Mouse (Mus musculus) E14TG2a.4 (cell line): Measurements from ENCODE around the gene Ms4a8a.
A peak's percentile ranks its signal among the peaks of the same experiment; 100 is the strongest.
"Not testable (repeated sequence)": the region's sequence is repeated elsewhere in the genome, so short reads cannot be mapped to it uniquely, and the experiment has no call there.

Experiments
- H3K27me3 ChIP-seq: 2 replicates; pipeline ENCODE4 v1.6.1; 2014; ENCODE audit warnings: low read length, control low read depth; ENCODE audit not compliant: insufficient read depth
- H3K36me3 ChIP-seq: 2 replicates; pipeline ENCODE4 v1.6.1; 2014; ENCODE audit warnings: low read length, control low read depth; ENCODE audit not compliant: insufficient read depth
- H3K4me1 ChIP-seq: replicated peaks from 2 replicates; pipeline ENCODE4 v1.6.1; 2014; ENCODE audit warnings: low read depth, low read length, control low read depth
- H3K4me3 ChIP-seq: replicated peaks from 2 replicates; pipeline ENCODE4 v1.5.1; 2014; ENCODE audit warnings: mild to moderate bottlenecking, low read length
- H3K9me3 ChIP-seq: 2 replicates; pipeline ENCODE4 v1.6.1; 2014; ENCODE audit warnings: low read length, control low read depth
- CTCF ChIP-seq: conservative IDR thresholded peaks from 2 replicates; pipeline ENCODE4 v1.5.1; 2014; ENCODE audit warnings: low read length
- NANOG ChIP-seq: IDR thresholded peaks from 2 replicates; pipeline ENCODE4 v1.6.1; 2014; ENCODE audit warnings: borderline replicate concordance, low read length, mixed read lengths
- POU5F1 ChIP-seq: IDR thresholded peaks from 2 replicates; pipeline ENCODE4 v1.6.1; 2014; ENCODE audit warnings: low read length, borderline replicate concordance

Gene Ms4a8a

DNA sequence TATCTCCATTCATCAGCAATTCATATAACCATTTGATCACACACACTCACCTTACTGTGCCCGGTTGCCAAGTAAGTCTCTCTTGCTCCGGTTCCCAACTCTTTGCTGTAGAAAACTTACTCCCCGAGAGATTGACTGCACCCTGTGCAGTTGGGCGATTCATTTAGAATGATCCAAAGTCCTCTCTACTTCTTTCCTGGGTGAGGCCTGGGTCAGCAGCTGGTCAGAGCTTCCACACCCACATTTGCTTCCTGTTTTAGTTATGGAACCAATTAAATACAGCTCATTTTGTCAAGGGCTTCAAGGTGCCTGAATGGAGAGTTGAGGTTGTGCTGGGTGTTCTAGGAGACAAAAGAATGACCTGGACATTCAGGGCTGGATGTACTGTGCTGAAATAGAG is at the start of gene Ms4a8a:
Ms4a8a (minus strand) TSS at position 169 of the 400 bp plus-strand sequence.
- H3K4me1 ChIP-seq = no peaks in the 10 kb centered on the region
- TF ChIP-seq CTCF (no peak), POU5F1 (no peak), NANOG (no peak)
- H3K4me3 ChIP-seq = no peak within 1 kb of the TSS
- no peaks in the 10 kb centered on the region for H3K36me3 ChIP-seq
- no peaks in the 10 kb centered on the region for H3K9me3 ChIP-seq
- no peaks in the 10 kb centered on the region for H3K27me3 ChIP-seq

DNA sequence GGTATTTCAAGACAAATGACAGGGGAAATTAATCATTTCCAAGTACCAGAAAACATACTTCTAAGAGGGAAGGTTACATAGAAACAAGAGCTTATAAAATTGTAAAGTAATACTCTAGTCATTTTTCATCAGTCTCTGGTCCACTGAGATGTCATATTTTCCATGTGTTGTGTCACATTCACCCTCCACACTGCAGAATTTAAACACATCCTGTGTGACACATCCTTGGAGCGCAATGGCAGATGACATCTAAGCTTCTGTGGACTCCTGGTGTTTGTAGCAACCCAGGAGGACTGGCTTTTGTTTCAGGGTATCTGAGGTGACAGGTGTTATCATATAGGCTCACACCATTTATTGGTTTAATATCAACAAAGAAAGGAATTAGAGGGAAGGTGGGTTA is 48.8 kb upstream of the Ms4a8a start:
- Histone ChIP-seq H3K4me1 (no peaks in the 10 kb centered on the region), H3K9me3 (no peaks in the 10 kb centered on the region), H3K4me3 (no peak overlapping the region), H3K27me3 (0 out of 2 replicates have a peak, but pooled peaks cover 3% of the 10 kb centered on the region), H3K36me3 (no peaks in the 10 kb centered on the region)
- TF ChIP-seq NANOG (no peak), POU5F1 (no peak), CTCF (no peak)

DNA sequence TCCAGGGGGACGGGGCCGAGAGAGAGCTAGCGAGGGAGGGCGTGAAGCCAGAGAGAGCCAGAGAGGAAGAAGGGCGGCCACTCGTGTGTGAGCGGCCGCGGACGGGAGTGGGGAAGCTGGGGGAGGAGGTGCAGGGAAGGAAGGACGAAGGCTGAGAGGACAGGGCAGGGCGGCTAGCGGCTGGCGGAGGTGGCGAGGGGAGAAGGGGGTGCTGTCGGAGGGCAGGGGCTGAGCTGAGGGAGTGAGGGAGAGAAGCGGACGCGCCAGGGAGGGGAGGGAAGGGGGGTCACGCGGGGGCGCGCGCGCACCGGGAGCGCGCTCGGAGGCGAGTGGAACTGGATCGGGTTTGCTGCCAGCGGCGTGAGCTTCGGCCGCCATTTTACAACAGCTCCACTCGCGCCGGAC is 40.1 kb upstream of the Ms4a8a start:
- H3K4me1 ChIP-seq, H3K36me3 ChIP-seq, H3K9me3 ChIP-seq: not testable (repeated sequence)
- peak overlapping the region; percentile 71 for H3K4me3 ChIP-seq
- H3K27me3 ChIP-seq = peaks cover 27% of the 10 kb centered on the region

DNA sequence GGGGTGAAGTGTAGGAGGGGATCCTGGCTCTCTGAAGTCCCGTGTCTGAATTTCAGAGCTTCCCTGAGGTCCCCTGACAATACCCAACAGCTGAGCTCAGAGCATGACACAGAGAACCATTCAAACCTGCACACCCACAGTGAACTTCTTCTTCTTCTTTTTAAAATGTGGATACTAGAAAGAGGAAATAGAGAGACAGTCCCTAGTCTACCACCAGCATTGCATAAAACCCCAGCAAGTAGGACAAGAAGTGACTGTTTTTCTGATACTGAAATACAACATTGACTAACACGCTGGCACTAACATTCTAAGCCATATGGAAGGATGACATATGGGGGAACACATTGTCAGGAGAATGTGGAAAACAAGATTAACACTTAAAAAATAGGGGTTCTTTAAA is 38.4 kb upstream of the Ms4a8a start:
- H3K9me3 ChIP-seq = 0 out of 2 replicates have a peak, but pooled peaks cover 5% of the 10 kb centered on the region
- H3K4me3 ChIP-seq = no peak overlapping the region
- H3K36me3 ChIP-seq = no peaks in the 10 kb centered on the region
- TF ChIP-seq POU5F1 (no peak), CTCF (no peak), NANOG (no peak)
- H3K4me1 ChIP-seq = no peaks in the 10 kb centered on the region
- peaks cover 22% of the 10 kb centered on the region for H3K27me3 ChIP-seq

DNA sequence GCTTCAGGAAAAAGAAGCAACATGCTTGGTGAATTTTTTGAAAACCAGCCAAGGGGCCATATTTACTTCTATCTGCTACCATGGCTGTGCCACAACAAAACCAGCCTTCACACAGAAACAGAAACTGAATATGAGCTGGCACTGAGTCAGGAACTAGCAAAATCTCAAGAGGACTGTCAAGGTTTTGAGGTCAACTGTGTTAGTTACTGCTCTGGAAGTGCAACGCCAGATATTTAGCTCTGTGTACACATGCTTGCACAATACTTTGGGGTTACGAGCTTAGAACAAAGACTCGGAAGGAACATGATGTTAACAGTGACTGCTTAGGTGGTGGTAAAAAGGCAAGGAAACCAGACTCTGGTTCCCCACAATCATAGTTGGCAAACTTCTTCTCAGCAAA is 26.8 kb upstream of the Ms4a8a start:
- Histone ChIP-seq H3K4me1 (no peaks in the 10 kb centered on the region), H3K4me3 (no peak overlapping the region), H3K36me3 (no peaks in the 10 kb centered on the region), H3K9me3 (no peaks in the 10 kb centered on the region), H3K27me3 (no peaks in the 10 kb centered on the region)
- TF ChIP-seq POU5F1 (no peak), CTCF (no peak), NANOG (no peak)

DNA sequence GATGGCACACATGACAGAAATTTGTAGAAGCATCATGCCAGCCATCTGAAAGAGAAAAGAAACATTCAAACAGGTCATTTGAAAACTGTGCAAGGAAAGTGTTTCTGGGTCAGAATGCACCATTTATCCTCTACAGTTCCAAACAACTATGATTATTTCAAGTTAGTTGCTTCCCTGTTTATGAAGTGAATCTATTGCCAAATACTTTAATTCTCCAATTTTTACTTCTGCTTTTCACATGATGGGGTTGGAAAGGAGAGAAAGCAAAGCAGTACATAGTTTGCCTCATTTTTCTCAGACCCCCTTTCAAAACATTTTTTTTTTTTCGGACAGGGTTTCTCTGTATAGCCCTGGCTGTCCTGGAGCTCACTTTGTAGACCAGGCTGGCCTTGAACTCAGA is 21.0 kb upstream of the Ms4a8a start:
- Histone ChIP-seq H3K27me3 (no peaks in the 10 kb centered on the region), H3K9me3 (no peaks in the 10 kb centered on the region), H3K4me3 (no peak overlapping the region), H3K4me1 (no peaks in the 10 kb centered on the region), H3K36me3 (no peaks in the 10 kb centered on the region)
- TF ChIP-seq NANOG (no peak), CTCF (no peak), POU5F1 (no peak)

DNA sequence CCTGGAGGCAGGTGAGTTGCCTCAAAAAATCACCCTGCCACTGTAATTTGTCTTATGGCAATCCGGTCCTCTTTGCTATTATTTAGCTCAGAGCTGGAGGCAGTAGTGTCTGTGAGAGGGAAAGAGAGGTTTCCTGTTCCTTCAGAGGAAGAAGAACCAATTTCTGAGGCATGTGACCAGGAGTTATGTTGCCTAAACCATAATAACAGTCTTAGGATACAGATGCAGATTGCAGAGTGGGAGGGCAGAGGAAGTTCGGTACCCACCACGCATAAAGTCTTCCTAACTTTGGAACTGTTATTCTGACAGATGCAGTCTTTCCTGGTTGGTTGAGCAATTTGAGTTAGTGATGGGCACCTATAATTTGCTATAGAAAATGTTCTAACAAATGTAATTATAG is 17.5 kb upstream of the Ms4a8a start:
- Histone ChIP-seq H3K9me3 (no peaks in the 10 kb centered on the region), H3K4me3 (no peak overlapping the region), H3K36me3 (no peaks in the 10 kb centered on the region), H3K27me3 (peaks cover 3% of the 10 kb centered on the region; the same call in 1 of the 2 replicates), H3K4me1 (no peaks in the 10 kb centered on the region)
- TF ChIP-seq POU5F1 (no peak), NANOG (no peak), CTCF (no peak)

DNA sequence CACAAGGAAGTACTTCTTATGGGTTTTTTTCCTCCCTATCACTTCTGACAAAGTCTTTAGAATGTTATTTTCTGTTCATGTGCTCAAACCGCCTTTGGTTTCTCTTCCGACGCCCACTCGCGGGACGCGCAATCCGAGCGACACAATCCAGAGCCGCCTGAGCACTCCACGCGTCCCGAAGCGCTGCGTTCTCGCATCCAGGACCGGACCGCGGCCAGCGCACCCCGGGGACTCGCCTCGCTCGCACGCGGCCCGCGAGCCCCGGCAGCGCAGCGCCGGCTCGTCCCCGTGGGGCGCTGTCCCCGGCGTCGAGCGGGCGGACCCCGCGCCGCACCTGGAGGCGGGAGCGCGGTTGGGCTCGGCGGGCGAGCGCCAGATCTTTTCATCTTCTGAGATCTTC is 11.2 kb upstream of the Ms4a8a start:
- Histone ChIP-seq H3K27me3 (peaks cover 17% of the 10 kb centered on the region), H3K4me3 (peak overlapping the region; percentile 49)
- not testable (repeated sequence) for H3K4me1 ChIP-seq, H3K9me3 ChIP-seq, H3K36me3 ChIP-seq

DNA sequence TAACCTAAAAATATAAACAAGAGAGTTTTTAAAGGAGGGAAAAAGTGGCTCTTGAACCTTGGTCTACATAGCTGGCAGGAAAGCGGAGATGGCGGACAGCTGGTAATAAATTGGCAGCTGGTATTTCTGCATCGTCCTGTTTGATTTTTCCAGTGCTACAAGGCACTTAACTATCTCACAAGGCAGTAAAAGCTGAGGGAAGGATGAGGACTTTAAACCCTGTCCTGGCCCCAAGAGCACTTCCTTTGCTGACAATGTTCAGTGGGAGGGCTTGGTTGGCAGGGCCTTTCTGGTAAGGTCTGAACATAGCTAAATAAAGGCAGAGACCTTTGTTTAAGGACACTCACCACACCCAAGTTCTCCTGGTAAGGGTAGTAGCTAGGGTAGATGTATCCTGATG is 10.5 kb downstream of the Ms4a8a start:
- Histone ChIP-seq H3K36me3 (no peaks in the 10 kb centered on the region), H3K9me3 (no peaks in the 10 kb centered on the region), H3K4me1 (no peaks in the 10 kb centered on the region), H3K4me3 (no peak overlapping the region), H3K27me3 (no peaks in the 10 kb centered on the region)
- TF ChIP-seq CTCF = no peak
- no peak for TF ChIP-seq NANOG
- TF ChIP-seq POU5F1 = no peak
